Mouse (Mus musculus) CH12.LX (cell line): Measurements from ENCODE around the gene Zswim3. TPM values are rescaled to one million over a fixed set of nuclear protein-coding genes. Genes with fewer than 3 reads are reported as not detected.

Experiments used
- DNase-seq: peaks from one replicate; pipeline ENCODE4 v3.0.0-alpha.2; 2013; ENCODE audit errors: extremely low read depth
- H3K27ac ChIP-seq: 2 replicates; pipeline ENCODE4 v1.5.1; 2012; ENCODE audit warnings: low read depth, mild to moderate bottlenecking, control low read depth, moderate library complexity; ENCODE audit not compliant: insufficient read depth
- H3K27me3 ChIP-seq: replicated peaks from 2 replicates; pipeline ENCODE3; 2012; ENCODE audit warnings: inconsistent platforms
- H3K36me3 ChIP-seq, 2 experiments: replicated peaks in 1 of 2; 2 replicates each; pipeline versions ENCODE3 to v1.6.1; 2012; ENCODE audit warnings: inconsistent platforms in 1 of 2, low read length in 1 of 2, mild to moderate bottlenecking in 1 of 2, mixed read lengths in 1 of 2, moderate library complexity in 1 of 2; ENCODE audit not compliant: control insufficient read depth in 1 of 2, insufficient read depth in 1 of 2
- H3K4me1 ChIP-seq, 2 experiments: 2 replicates each; pipeline ENCODE4 v1.6.1; 2012; ENCODE audit warnings: inconsistent platforms in 1 of 2, moderate library complexity in 1 of 2; ENCODE audit not compliant: insufficient read depth in 2 of 2, control insufficient read depth in 1 of 2
- H3K4me2 ChIP-seq: 2 replicates; pipeline ENCODE4 v1.6.1; 2012; ENCODE audit warnings: low read depth, mild to moderate bottlenecking, control low read depth; ENCODE audit not compliant: poor library complexity, insufficient read depth, severe bottlenecking
- H3K4me3 ChIP-seq, 3 experiments: fragments of 150-350 bp in 1 of 3; sonication (generic) in 1 of 3; replicated peaks in 1 of 3; 2 replicates each; pipeline versions ENCODE3 to v1.5.1; 2011 to 2012; ENCODE audit warnings: low read depth in 2 of 3, low read length in 2 of 3, mild to moderate bottlenecking in 2 of 3, moderate library complexity in 2 of 3, control low read depth in 1 of 3, improper control_type of control experiment in 1 of 3, inconsistent platforms in 1 of 3, mixed read lengths in 1 of 3; ENCODE audit not compliant: poor library complexity in 1 of 3
- H3K79me2 ChIP-seq: replicated peaks from 2 replicates; pipeline ENCODE4 v1.6.1; 2012; ENCODE audit warnings: mild to moderate bottlenecking, moderate library complexity; ENCODE audit not compliant: control insufficient read depth, poor library complexity, insufficient read depth, severe bottlenecking; ENCODE audit errors: extremely low read depth
- H3K9ac ChIP-seq: 2 replicates; pipeline ENCODE4 v1.6.1; 2012; ENCODE audit warnings: low read depth, mild to moderate bottlenecking, control low read depth, moderate library complexity; ENCODE audit not compliant: insufficient read depth
- H3K9me3 ChIP-seq: replicated peaks from 2 replicates; pipeline ENCODE3; 2012; ENCODE audit warnings: low read length, inconsistent platforms, mixed read lengths
- BHLHE40 ChIP-seq: IDR thresholded peaks from 2 replicates; pipeline ENCODE4 v1.6.1; 2011; ENCODE audit warnings: mild to moderate bottlenecking, low read depth, low read length, improper control_type of control experiment
- CHD2 ChIP-seq: IDR thresholded peaks from 2 replicates; pipeline ENCODE4 v1.6.1; 2011; ENCODE audit warnings: low read length, improper control_type of control experiment
- E2F4 ChIP-seq: IDR thresholded peaks from 2 replicates; pipeline ENCODE4 v1.6.1; 2011; ENCODE audit warnings: low read depth, low read length, improper control_type of control experiment; ENCODE audit not compliant: insufficient replicate concordance
- HCFC1 ChIP-seq: IDR thresholded peaks from 2 replicates; pipeline ENCODE4 v1.6.1; 2012; ENCODE audit warnings: low read depth, mild to moderate bottlenecking, inconsistent platforms, low read length, improper control_type of control experiment
- JUND ChIP-seq: conservative IDR thresholded peaks from 2 replicates; pipeline ENCODE4 v1.6.1; 2011; ENCODE audit warnings: low read depth, low read length, improper control_type of control experiment
- KAT2A ChIP-seq: IDR thresholded peaks from 2 replicates; pipeline ENCODE4 v1.6.1; 2012; ENCODE audit warnings: low read length, improper control_type of control experiment, inconsistent platforms; ENCODE audit not compliant: insufficient replicate concordance
- MAFK ChIP-seq: IDR thresholded peaks from 2 replicates; pipeline ENCODE4 v1.6.1; 2011; ENCODE audit warnings: low read length, improper control_type of control experiment; ENCODE audit not compliant: insufficient replicate concordance
- MAZ ChIP-seq: IDR thresholded peaks from 2 replicates; pipeline ENCODE4 v1.6.1; 2012; ENCODE audit warnings: low read depth, mild to moderate bottlenecking, inconsistent platforms, low read length, improper control_type of control experiment, moderate library complexity
- MEF2A ChIP-seq: IDR thresholded peaks from 2 replicates; pipeline ENCODE4 v1.6.1; 2014; ENCODE audit warnings: low read depth, mild to moderate bottlenecking, inconsistent platforms, low read length, improper control_type of control experiment, borderline replicate concordance
- MXI1 ChIP-seq: IDR thresholded peaks from 2 replicates; pipeline ENCODE4 v1.6.1; 2011; ENCODE audit warnings: mild to moderate bottlenecking, low read depth, low read length, improper control_type of control experiment
- NELFE ChIP-seq: IDR thresholded peaks from 2 replicates; pipeline ENCODE4 v1.6.1; 2011; ENCODE audit warnings: low read depth, low read length, improper control_type of control experiment
- NRF1 ChIP-seq: IDR thresholded peaks from 2 replicates; pipeline ENCODE4 v1.6.1; 2014; ENCODE audit warnings: low read depth, mild to moderate bottlenecking, inconsistent platforms, low read length, improper control_type of control experiment, moderate library complexity
- POLR2AphosphoS2 ChIP-seq: IDR thresholded peaks from 2 replicates; pipeline ENCODE4 v1.6.1; 2011; ENCODE audit warnings: low read depth, low read length, improper control_type of control experiment
- SIN3A ChIP-seq: IDR thresholded peaks from 2 replicates; pipeline ENCODE4 v1.6.1; 2012; ENCODE audit warnings: low read length, improper control_type of control experiment, inconsistent platforms
- TBP ChIP-seq: conservative IDR thresholded peaks from 2 replicates; pipeline ENCODE4 v1.6.1; 2011; ENCODE audit warnings: low read depth, low read length, improper control_type of control experiment
- TCF12 ChIP-seq: IDR thresholded peaks from 2 replicates; pipeline ENCODE4 v1.6.1; 2014; ENCODE audit warnings: low read depth, mild to moderate bottlenecking, inconsistent platforms, low read length, improper control_type of control experiment
- ZMIZ1 ChIP-seq: IDR thresholded peaks from 2 replicates; pipeline ENCODE4 v1.6.1; 2012; ENCODE audit warnings: low read depth, mild to moderate bottlenecking, inconsistent platforms, low read length, improper control_type of control experiment
- dilution Hi-C: fragments of 300-500 bp; cut with MboI; formaldehyde crosslinking; loops from 2 replicates; pipeline ENCODE4 v1.14.3; 2020; ENCODE audit warnings: low sequenced_read_pairs; ENCODE audit not compliant: extremely low pct_unique_long_range_greater_than_20kb, extremely low pct_ligation_motif_present
- in situ Hi-C: fragments of 300-500 bp; cut with MboI; formaldehyde crosslinking; loops from 3 replicates; pipeline ENCODE4 v1.14.3; 2019; ENCODE audit warnings: low sequenced_read_pairs, low pct_ligation_motif_present, low pct_unique_long_range_greater_than_20kb, mixed read lengths
- polyA plus RNA-seq: library from polyadenylated mRNA; unstranded; fragments of >175 nt; gene quantifications from 2 replicates; pipeline ENCODE4 v1.2.1, GENCODE M21; 2012; ENCODE audit warnings: low read depth; ENCODE audit not compliant: insufficient read length
- total RNA-seq, 2 experiments: library from RNA; depleted of rRNA; stranded (reverse); fragments of 300-350 nt in 1 of 2; fragments of >200 nt in 1 of 2; gene quantifications; 2 replicates each; pipeline ENCODE4 v1.2.3; 2012 to 2014

Gene Zswim3
- total and polyA plus RNA-seq, 3 experiments = 2.3 to 3.5 (median 2.5) TPM

DNA sequence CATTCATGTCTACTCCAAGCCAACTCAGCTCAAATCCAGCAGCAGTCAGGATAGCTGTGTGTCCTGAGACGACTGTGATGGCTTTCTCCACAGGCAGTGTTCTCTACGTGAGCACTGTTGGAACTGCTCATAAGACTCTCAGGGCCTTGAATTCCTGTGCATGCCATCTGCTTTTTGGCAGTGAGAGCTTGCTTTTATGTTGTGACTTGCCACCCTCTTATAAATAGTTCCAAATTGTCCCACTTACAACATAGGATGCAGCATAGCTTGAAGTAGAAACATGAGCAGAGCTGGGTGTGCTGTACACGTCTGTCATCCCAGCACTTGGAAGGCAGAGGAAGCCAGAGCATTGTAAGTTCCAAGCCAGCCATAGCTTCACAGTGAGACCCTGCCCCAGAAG lies 39.1 kb upstream of the Zswim3 start:
- H3K27me3 ChIP-seq = no peaks in the 10 kb centered on the region
- no peak overlapping the region for H3K9ac ChIP-seq
- no peak overlapping the region for H3K4me3 ChIP-seq
- H3K4me2 ChIP-seq = no peak overlapping the region
- TF ChIP-seq MAZ (no peak), E2F4 (no peak), NRF1 (no peak), KAT2A (no peak), TCF12 (no peak), POLR2AphosphoS2 (no peak), JUND (no peak), ZMIZ1 (no peak), SIN3A (no peak), MXI1 (no peak), MEF2A (no peak), CHD2 (no peak), HCFC1 (no peak), TBP (no peak), NELFE (no peak), BHLHE40 (no peak)
- dilution Hi-C loops = no loop called here
- H3K4me1 ChIP-seq = peaks cover 2 to 31% of the 10 kb centered on the region in 2 experiments; a peak in 3 of 4 replicates
- DNase-seq = no peak
- H3K79me2 ChIP-seq = peaks cover 10% of the 10 kb centered on the region; the same call in 1 of the 2 replicates
- peaks cover 58 to 72% of the 10 kb centered on the region in 2 experiments for H3K36me3 ChIP-seq
- H3K9me3 ChIP-seq = no peaks in the 10 kb centered on the region
- no peak overlapping the region for H3K27ac ChIP-seq
- in situ Hi-C loops = no loop called here

DNA sequence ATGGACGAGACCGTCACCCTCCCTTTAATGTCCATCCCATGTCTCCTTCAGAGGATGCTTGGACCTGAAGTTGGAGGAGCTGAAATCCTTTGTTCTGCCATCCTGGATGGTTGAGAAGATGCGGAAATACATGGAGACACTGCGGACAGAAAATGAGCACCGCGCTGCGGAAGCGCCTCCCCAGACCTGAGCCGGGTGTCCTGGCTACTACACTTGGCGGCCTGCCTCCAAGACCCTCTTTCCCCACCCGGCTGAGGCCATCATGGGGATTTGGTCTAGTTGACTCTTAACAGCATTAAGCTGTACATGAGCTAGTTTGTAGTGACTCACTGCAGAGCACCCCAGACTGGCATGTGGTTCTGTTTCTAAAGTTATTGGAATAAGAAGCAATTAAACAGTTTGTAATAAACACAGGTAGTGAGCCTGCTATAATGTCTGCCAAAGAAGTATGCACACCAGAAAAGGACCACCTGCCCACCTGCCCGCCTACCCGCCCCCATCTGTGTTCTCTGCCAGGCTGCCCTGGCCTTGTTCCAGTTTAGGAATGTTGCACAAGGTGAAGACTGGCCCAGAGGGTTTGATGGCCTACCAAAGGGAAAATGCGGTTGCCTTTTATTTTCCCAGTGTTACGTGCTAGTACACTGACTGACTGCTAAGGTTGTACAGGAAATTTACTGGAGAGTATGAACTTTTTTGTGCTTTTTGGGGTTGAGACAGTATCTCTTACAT lies 36.9 kb upstream of the Zswim3 start:
- peaks cover 9 to 45% of the 10 kb centered on the region in 2 experiments for H3K4me1 ChIP-seq
- no peak overlapping the region for H3K4me2 ChIP-seq
- H3K27me3 ChIP-seq = no peaks in the 10 kb centered on the region
- TF ChIP-seq SIN3A = no peak
- no peak for TF ChIP-seq E2F4
- no peak for TF ChIP-seq POLR2AphosphoS2
- TF ChIP-seq TCF12 = no peak
- no peak for TF ChIP-seq NRF1
- TF ChIP-seq MAFK = no peak
- TF ChIP-seq, all 38 proteins: peak for 0
- peaks cover 53 to 70% of the 10 kb centered on the region in 2 experiments for H3K36me3 ChIP-seq
- H3K9ac ChIP-seq = no peak overlapping the region
- dilution Hi-C loops (no loop called here), in situ Hi-C loops (no loop called here)
- H3K4me3 ChIP-seq = no peak overlapping the region
- DNase-seq = no peak
- no peak overlapping the region for H3K27ac ChIP-seq
- H3K79me2 ChIP-seq = peaks cover 10% of the 10 kb centered on the region; the same call in 1 of the 2 replicates
- H3K9me3 ChIP-seq = no peaks in the 10 kb centered on the region
